Mouse (Mus musculus): Measurements from ENCODE around the gene Ell. TPM values are rescaled to one million over a fixed set of nuclear protein-coding genes. Genes with fewer than 3 reads are reported as not detected.
A peak's percentile ranks its signal among the peaks of the same experiment; 100 is the strongest.

The Ell gene
- polyA plus RNA-seq, 1 experiment: 27.9 TPM

- no peak for DNase-seq
- no peaks in the 10 kb centered on the region for H3K27me3 ChIP-seq (ENCODE audit: control insufficient read depth, insufficient read depth, low read length)
- H3K4me3 ChIP-seq (replicated peaks; ENCODE audit: insufficient read depth, low read depth, low read length): no peak overlapping the region
- 97% methylated on average over 2 of the region's 2 CpGs for WGBS
- no peak overlapping the region for H3K27ac ChIP-seq (ENCODE audit: insufficient read depth, low read length)
- peaks cover 16% of the 10 kb centered on the region for H3K4me1 ChIP-seq (ENCODE audit: control insufficient read depth, insufficient read depth, low read length)
- TF ChIP-seq POLR2A (IDR thresholded peaks at IDR 0.05; ENCODE audit: borderline replicate concordance, insufficient read depth, low read length) (no peak), CTCF (IDR thresholded peaks at IDR 0.05; ENCODE audit: borderline replicate concordance, insufficient read depth, low read depth, low read length) (no peak)
These were observed 27.5 kb upstream of the Ell start for GRCm38 (mm10) chr8:70511770-70512169.

GRCm38 (mm10) chr8:70512253-70512903 is 26.9 kb upstream of the Ell start:
- no peak for DNase-seq
- TF ChIP-seq CTCF (IDR thresholded peaks at IDR 0.05; ENCODE audit: borderline replicate concordance, insufficient read depth, low read depth, low read length): no peak
- no peak for TF ChIP-seq POLR2A (IDR thresholded peaks at IDR 0.05; ENCODE audit: borderline replicate concordance, insufficient read depth, low read length)
- Histone ChIP-seq H3K27ac (ENCODE audit: insufficient read depth, low read length) (no peak overlapping the region), H3K27me3 (ENCODE audit: control insufficient read depth, insufficient read depth, low read length) (no peaks in the 10 kb centered on the region), H3K4me1 (ENCODE audit: control insufficient read depth, insufficient read depth, low read length) (peaks cover 16% of the 10 kb centered on the region), H3K4me3 (replicated peaks; ENCODE audit: insufficient read depth, low read depth, low read length) (no peak overlapping the region)
- 90% methylated on average over 11 of the region's 11 CpGs for WGBS

- Histone ChIP-seq H3K27me3 (ENCODE audit: control insufficient read depth, insufficient read depth, low read length) (no peaks in the 10 kb centered on the region), H3K4me3 (replicated peaks; ENCODE audit: insufficient read depth, low read depth, low read length) (no peak overlapping the region), H3K27ac (ENCODE audit: insufficient read depth, low read length) (no peak overlapping the region), H3K4me1 (ENCODE audit: control insufficient read depth, insufficient read depth, low read length) (peaks cover 16% of the 10 kb centered on the region)
- 3% methylated on average over 2 of the region's 2 CpGs for WGBS
- DNase-seq: no peak
- TF ChIP-seq CTCF (IDR thresholded peaks at IDR 0.05; ENCODE audit: borderline replicate concordance, insufficient read depth, low read depth, low read length) (no peak), POLR2A (IDR thresholded peaks at IDR 0.05; ENCODE audit: borderline replicate concordance, insufficient read depth, low read length) (no peak)
These were observed 25.8 kb upstream of the Ell start for GRCm38 (mm10) chr8:70513441-70513840.

GRCm38 (mm10) chr8:70517940-70518643 is 21.2 kb upstream of the Ell start:
- 79% methylated on average over 10 of the region's 10 CpGs for WGBS
- Histone ChIP-seq H3K4me3 (replicated peaks; ENCODE audit: insufficient read depth, low read depth, low read length) (no peak overlapping the region), H3K27me3 (ENCODE audit: control insufficient read depth, insufficient read depth, low read length) (no peaks in the 10 kb centered on the region), H3K27ac (ENCODE audit: insufficient read depth, low read length) (no peak overlapping the region), H3K4me1 (ENCODE audit: control insufficient read depth, insufficient read depth, low read length) (0 out of 2 replicates have a peak, but pooled peaks cover 4% of the 10 kb centered on the region)
- DNase-seq: no peak
- TF ChIP-seq CTCF (IDR thresholded peaks at IDR 0.05; ENCODE audit: borderline replicate concordance, insufficient read depth, low read depth, low read length): no peak
- no peak for TF ChIP-seq POLR2A (IDR thresholded peaks at IDR 0.05; ENCODE audit: borderline replicate concordance, insufficient read depth, low read length)

GRCm38 (mm10) chr8:70519043-70519442 is 20.2 kb upstream of the Ell start:
- no peak overlapping the region for H3K4me3 ChIP-seq (replicated peaks; ENCODE audit: insufficient read depth, low read depth, low read length)
- TF ChIP-seq POLR2A (IDR thresholded peaks at IDR 0.05; ENCODE audit: borderline replicate concordance, insufficient read depth, low read length) (no peak), CTCF (IDR thresholded peaks at IDR 0.05; ENCODE audit: borderline replicate concordance, insufficient read depth, low read depth, low read length) (no peak)
- no peak for DNase-seq
- no peak overlapping the region for H3K27ac ChIP-seq (ENCODE audit: insufficient read depth, low read length)
- H3K27me3 ChIP-seq (ENCODE audit: control insufficient read depth, insufficient read depth, low read length): no peaks in the 10 kb centered on the region
- no peaks in the 10 kb centered on the region for H3K4me1 ChIP-seq (ENCODE audit: control insufficient read depth, insufficient read depth, low read length)
- 94% methylated on average over 6 of the region's 6 CpGs for WGBS

GRCm38 (mm10) chr8:70519606-70520005 is 19.7 kb upstream of the Ell start:
- TF ChIP-seq POLR2A (IDR thresholded peaks at IDR 0.05; ENCODE audit: borderline replicate concordance, insufficient read depth, low read length) (no peak), CTCF (IDR thresholded peaks at IDR 0.05; ENCODE audit: borderline replicate concordance, insufficient read depth, low read depth, low read length) (no peak)
- Histone ChIP-seq H3K27ac (ENCODE audit: insufficient read depth, low read length) (no peak overlapping the region), H3K27me3 (ENCODE audit: control insufficient read depth, insufficient read depth, low read length) (no peaks in the 10 kb centered on the region), H3K4me1 (ENCODE audit: control insufficient read depth, insufficient read depth, low read length) (no peaks in the 10 kb centered on the region), H3K4me3 (replicated peaks; ENCODE audit: insufficient read depth, low read depth, low read length) (no peak overlapping the region)
- no peak for DNase-seq
- WGBS: 52% methylated on average over 2 of the region's 2 CpGs

- TF ChIP-seq POLR2A (IDR thresholded peaks at IDR 0.05; ENCODE audit: borderline replicate concordance, insufficient read depth, low read length): peak; percentile 68
- peak; percentile 35; the same call in 1 of the 2 replicates for TF ChIP-seq CTCF (IDR thresholded peaks at IDR 0.05; ENCODE audit: borderline replicate concordance, insufficient read depth, low read depth, low read length)
- peak overlapping the region; percentile 52 for H3K27ac ChIP-seq (ENCODE audit: insufficient read depth, low read length)
- H3K4me1 ChIP-seq (ENCODE audit: control insufficient read depth, insufficient read depth, low read length): 0 out of 2 replicates have a peak, but pooled peaks cover 3% of the 10 kb centered on the region
- peak overlapping the region; percentile 70 for H3K4me3 ChIP-seq (replicated peaks; ENCODE audit: insufficient read depth, low read depth, low read length)
- under 1% methylated on average over 51 of the region's 51 CpGs for WGBS
- DNase-seq: peak; percentile 96 to 97
- H3K27me3 ChIP-seq (ENCODE audit: control insufficient read depth, insufficient read depth, low read length): no peaks in the 10 kb centered on the region
These were observed 16.5 kb upstream of the Ell start for GRCm38 (mm10) chr8:70522592-70523403.
